Mouse (Mus musculus) mesoderm, embryonic 11.5 days (tissue): ENCODE data around the gene Odf3l1.
"Not testable (repeated sequence)": the region's sequence is repeated elsewhere in the genome, so short reads cannot be mapped to it uniquely, and the experiment has no call there.

Experiments
- DNase-seq: peaks from one replicate; pipeline ENCODE4 v3.0.0-alpha.2; 2012; ENCODE audit warnings: low read depth, low spot score

Gene Odf3l1

GRCm38 (mm10) chr9:56864216-56864729, at the start of gene Odf3l1:
Odf3l1 (minus strand) TSS chr9:56864679.
- no peak for DNase-seq

- DNase-seq: no peak
Observed at GRCm38 (mm10) chr9:56913991-56914390, 49.5 kb upstream of the Odf3l1 start.

- no peak for DNase-seq
Observed at GRCm38 (mm10) chr9:56911017-56911416, 46.5 kb upstream of the Odf3l1 start.

GRCm38 (mm10) chr9:56909991-56910390, 45.5 kb upstream of the Odf3l1 start:
- not testable (repeated sequence) for DNase-seq

DNA sequence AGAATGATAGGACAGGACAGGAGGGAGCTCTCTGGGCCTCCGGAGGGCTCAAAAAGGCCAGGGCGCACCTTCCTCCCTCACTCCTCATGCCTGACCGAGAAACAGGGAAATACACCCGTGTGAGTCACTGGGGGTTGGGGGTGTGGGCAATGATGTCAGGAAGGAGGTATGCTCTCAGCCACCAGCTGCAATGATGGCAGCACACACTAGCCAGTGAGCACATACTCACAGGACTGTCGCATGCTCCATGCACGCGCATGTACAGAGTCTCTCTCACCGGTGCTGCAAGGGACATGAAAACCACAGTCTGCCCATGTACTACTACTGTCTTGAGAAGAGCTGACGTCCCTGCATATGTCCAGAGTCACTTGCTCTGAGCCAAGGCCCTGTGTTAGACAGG, 43.1 kb upstream of the Odf3l1 start:
- no peak for DNase-seq

- no peak for DNase-seq
Observed at GRCm38 (mm10) chr9:56903662-56904061, 39.2 kb upstream of the Odf3l1 start.

DNA sequence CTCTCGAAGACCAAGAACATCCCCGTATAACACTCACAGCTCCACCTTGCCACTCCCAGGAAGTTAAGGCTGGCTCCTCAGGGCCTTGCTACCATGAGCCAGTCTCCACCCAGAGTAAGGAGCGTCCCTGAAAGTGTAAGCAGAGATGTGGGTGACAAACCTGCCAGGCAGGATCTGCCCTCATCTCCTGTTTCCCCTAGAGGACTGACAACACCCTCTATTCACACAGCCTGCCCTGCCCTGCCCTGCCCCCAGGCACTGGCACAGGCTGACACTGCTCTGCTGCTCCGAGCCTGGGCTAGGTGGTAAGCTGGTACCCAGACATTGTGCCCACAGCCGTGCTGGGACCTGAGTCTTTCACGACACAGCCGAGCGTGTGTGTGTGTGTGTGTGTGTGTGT, 36.7 kb upstream of the Odf3l1 start:
- no peak for DNase-seq

DNA sequence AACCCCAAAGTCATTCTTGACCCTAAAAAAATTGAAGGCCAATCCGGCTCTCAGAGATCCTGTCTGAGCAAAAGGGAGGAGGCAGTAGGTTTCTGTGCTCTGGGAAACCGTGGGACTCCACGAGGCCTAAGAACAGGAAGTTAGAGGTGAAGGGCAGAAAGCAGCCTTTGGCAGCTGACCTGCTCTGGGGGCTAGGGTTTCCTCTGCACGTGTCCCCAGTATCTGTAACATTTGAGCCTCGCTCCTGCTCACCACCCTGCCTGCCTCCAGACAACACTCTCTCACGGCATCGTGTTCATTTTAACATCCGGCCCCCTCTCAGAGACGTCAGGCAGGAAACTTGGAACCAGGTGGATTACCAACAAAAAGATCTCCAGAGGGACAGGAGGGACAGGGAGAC, 36.1 kb upstream of the Odf3l1 start:
- no peak for DNase-seq

DNA sequence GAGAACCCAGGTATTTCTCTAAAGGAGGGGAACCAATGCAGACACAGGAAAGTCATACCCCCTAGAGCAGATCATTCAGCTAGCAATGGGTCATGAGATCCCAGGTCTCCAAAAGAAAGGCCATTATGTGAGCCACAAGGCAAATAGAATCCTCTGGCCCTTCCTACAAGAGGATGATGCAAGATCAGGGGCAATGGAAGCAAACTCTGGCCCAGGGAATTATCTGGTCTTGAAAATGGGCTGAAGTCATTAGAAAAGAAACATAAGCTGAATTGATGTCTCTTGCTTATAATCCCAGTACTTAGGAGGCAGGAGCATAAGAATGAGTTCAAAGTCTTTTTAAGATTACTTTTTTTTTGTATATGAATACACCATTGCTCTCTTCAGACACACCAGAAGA, 35.6 kb upstream of the Odf3l1 start:
- DNase-seq: no peak

GRCm38 (mm10) chr9:56899409-56899808, 34.9 kb upstream of the Odf3l1 start:
- DNase-seq: no peak

DNA sequence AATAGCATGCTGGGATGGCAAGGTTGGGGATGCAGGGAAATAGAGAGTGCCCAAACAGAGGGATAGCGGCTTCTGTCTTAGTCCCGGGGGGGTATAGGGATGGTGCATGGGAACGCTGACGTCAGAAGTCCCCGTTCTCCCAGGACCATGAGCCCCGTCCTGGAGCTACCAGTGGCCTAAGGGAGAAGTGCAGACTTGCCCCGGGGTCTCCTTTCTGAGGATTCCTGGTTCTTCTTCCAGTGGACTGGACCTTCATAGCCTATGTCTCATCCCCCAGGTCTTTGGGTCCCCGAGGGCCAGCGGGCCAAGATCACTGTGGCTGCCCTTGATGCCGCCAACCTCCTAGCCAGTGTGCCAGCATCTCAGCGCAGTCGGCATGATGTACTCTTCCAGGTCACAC, 32.3 kb upstream of the Odf3l1 start:
- DNase-seq: no peak

GRCm38 (mm10) chr9:56894006-56894405, 29.5 kb upstream of the Odf3l1 start:
- no peak for DNase-seq

DNA sequence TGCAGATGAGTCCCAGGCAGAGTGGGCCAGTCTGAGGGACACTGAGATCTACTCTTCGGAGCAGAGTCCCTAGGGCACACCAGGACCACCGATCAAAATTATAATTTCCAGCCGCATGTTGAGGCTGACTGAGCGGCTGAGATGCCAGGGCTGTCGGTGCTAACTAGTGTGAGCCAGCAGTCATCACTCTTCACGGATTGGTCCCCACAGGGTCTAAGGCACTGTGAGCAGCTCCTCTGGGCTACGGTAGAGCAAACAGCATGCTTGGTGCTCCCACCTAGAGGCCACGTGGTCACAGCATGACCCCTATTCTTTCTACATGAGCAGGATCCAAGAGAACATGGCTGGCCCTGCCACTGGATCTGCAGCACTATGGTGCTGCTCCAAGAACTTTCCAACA, 28.8 kb upstream of the Odf3l1 start:
- no peak for DNase-seq

DNA sequence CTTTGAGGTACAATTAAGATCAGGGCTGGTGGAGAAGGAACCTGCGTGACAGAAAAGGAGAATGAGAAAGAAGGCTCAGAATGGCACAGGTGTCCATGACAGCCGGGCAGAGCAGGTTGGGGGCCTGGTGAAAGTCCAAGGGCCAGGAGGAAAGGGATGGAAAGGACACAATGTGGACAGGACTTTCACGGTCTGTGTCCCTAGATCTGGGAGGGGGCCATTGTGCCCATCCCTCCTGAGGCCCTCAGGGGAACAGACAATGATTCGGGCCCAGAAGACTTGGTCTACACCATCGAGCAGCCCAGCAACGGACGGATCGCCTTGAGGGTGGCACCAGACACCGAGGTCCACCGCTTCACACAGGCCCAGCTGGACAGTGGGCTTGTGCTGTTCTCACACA, 27.6 kb upstream of the Odf3l1 start:
- no peak for DNase-seq

DNA sequence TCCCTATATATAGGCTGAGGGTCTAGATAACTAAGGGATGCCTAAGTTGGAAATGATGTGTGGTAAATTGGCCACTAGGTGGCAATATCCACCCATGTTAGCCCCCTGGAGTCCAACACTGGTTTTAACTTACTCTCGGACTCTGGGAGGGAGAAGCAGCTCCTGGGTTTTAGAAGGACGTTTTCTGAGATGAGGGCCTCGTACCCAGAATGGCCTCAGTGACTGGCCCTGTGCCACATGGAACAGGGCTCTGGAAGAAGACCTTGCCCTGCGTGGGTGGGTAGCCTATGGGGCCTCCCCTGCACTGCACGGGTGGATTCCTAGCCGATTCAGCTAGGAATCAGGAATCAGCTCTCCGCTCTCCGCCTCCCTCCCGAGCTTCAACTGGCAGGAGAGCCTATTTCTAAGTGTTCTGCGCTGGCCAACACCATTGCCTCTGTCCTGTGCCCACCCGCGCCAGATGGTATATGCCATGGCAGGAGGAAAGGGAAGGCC, 27.1 kb upstream of the Odf3l1 start:
- peak; percentile 88 for DNase-seq

GRCm38 (mm10) chr9:56890522-56891250, 26.2 kb upstream of the Odf3l1 start:
- no peak for DNase-seq

GRCm38 (mm10) chr9:56889817-56890216, 25.3 kb upstream of the Odf3l1 start:
- DNase-seq: peak; percentile 92

DNA sequence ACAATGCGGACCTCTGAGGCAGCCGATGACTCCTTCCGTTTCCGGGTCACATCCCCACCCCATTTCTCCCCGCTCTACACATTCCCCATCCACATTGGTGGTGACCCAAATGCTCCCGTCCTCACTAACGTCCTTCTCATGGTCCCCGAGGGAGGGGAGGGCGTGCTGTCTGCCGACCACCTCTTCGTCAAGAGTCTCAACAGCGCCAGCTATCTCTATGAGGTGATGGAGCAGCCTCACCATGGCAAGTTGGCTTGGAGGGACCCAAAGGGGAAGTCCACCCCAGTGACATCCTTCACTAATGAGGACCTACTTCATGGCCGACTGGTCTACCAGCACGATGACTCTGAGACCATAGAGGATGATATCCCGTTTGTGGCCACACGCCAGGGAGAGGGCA, 23.1 kb upstream of the Odf3l1 start:
- no peak for DNase-seq

DNA sequence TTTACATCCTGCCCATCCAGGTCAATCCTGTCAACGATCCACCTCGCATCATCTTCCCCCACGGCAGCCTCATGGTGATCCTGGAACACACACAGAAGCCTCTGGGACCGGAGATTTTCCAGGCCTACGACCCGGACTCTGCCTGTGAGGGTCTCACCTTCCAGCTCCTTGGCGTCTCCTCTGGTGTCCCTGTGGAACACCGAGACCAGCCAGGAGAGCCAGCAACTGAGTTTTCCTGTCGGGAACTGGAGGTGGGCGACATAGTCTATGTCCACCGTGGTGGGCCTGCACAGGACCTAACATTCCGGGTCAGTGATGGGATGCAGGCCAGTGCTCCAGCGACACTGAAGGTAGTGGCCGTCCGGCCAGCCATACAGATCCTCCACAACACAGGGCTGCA, 22.1 kb upstream of the Odf3l1 start:
- DNase-seq: no peak

GRCm38 (mm10) chr9:56886113-56886512, 21.6 kb upstream of the Odf3l1 start:
- DNase-seq: no peak

GRCm38 (mm10) chr9:56884328-56884727, 19.8 kb upstream of the Odf3l1 start:
- DNase-seq: no peak

DNA sequence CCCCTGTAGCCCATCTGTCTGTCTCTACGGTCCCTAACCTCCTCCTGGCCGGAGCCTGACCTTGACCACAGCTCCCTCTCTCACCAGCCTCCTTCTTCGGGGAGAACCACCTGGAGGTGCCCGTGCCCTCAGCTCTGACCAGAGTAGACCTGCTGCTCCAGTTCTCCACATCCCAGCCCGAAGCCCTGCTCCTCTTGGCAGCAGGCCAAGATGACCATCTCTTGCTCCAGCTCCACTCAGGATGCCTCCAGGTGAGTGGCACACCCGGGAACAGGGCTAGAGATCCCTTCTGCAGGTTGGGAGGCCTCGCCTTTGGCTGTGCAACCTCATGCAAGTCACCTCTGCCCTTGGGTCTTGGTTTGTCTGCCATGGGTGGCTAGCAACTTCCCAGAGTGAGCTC, 19.0 kb upstream of the Odf3l1 start:
- DNase-seq: no peak

- no peak for DNase-seq
Observed at GRCm38 (mm10) chr9:56882818-56883217, 18.3 kb upstream of the Odf3l1 start.

- no peak for DNase-seq
Observed at GRCm38 (mm10) chr9:56882283-56882682, 17.8 kb upstream of the Odf3l1 start.
